Mouse (Mus musculus) lung, adult 2 months (tissue): ENCODE data around the gene Sema7a. TPM values are rescaled to one million over a fixed set of nuclear protein-coding genes. Genes with fewer than 3 reads are reported as not detected.

Experiments
- DNase-seq: peaks from one replicate; pipeline ENCODE4 v3.0.0; 2022
- H3K4me1 ChIP-seq: fragments of 200-500 bp; 2 replicates; pipeline ENCODE4 v1.6.1; 2011; ENCODE audit warnings: low read length; ENCODE audit not compliant: control insufficient read depth, insufficient read depth
- H3K4me3 ChIP-seq: fragments of 200-500 bp; replicated peaks from 2 replicates; pipeline ENCODE3; 2011; ENCODE audit warnings: low read depth, mild to moderate bottlenecking, control low read depth, low read length; ENCODE audit errors: extremely low read depth
- CTCF ChIP-seq: fragments of 200-500 bp; IDR thresholded peaks from 2 replicates; pipeline ENCODE4 v1.5.1; 2011; ENCODE audit warnings: mild to moderate bottlenecking, low read length, control low read depth; ENCODE audit not compliant: insufficient read depth
- POLR2A ChIP-seq: fragments of 200-500 bp; IDR thresholded peaks from 2 replicates; pipeline ENCODE4 v1.6.1; 2011; ENCODE audit warnings: low read depth, mild to moderate bottlenecking, control low read depth, low read length, borderline replicate concordance; ENCODE audit errors: extremely low read depth
- WGBS: fragments of 180-500 bp; shearing (Covaris S2); methylation state at CpG from one replicate; pipeline ENCODE4 v1.1.7; 2018; 5-methylcytosine and 5-hydroxymethylcytosine counted together
- polyA plus RNA-seq: library from polyadenylated mRNA; depleted of rRNA; stranded (reverse); fragments of >200 nt; gene quantifications from 2 replicates; pipeline ENCODE4 v1.2.3, GENCODE M21; 2012; rRNA removed

Sema7a gene
- polyA plus RNA-seq, 1 experiment: 69.3 TPM

- DNase-seq: no peak
- TF ChIP-seq CTCF (no peak), POLR2A (no peak)
- H3K4me3 ChIP-seq: no peak overlapping the region
- WGBS: 9% methylated on average over 2 of the region's 2 CpGs
- no peaks in the 10 kb centered on the region for H3K4me1 ChIP-seq
Measured at GRCm38 (mm10) chr9:58003272-58003671, 63.4 kb downstream of the Sema7a start.

DNA sequence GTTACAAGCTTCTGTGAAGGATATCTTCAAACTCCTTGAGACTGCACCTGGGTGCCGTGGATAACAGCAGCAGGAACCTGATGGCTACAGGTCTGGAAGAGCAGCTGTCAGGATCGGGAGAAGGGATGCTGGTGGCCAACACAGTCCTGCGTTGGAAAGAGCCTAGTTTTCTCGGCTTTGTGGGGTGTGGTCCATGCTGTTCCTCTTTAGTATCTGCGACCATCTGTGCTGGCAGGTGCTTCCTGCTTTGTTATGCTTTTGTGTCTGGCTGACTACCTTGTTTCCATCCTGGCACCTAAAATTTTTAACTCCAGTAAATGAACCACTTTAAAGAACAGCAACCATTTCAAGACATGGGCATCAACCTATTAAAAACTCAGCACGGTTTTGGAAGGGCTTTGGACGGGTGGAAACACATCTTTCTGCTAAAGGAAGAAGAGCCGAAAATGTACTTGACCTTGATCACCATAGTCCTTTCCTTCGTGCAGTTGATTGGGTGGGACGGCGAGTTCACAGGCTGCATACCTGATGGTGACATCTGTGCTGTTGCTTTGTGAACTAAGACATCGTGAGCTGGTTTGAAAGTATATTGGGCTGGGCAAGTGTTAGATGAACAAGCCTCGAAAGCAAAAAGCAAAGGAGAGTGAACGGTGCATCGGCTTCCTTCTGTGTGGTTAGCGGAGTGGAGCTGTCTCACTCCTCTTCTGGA lies 66.0 kb downstream of the Sema7a start, which contains the start of gene Cyp11a1:
Gene Cyp11a1, plus strand, starts transcription at position 659 of the 709 bp plus-strand sequence.
- TF ChIP-seq POLR2A (no peak), CTCF (no peak)
- WGBS: 71% methylated on average over 16 of the region's 16 CpGs
- Histone ChIP-seq H3K4me3 (no peak within 1 kb of the TSS), H3K4me1 (0 out of 2 replicates have a peak, but pooled peaks cover 2% of the 10 kb centered on the region)
- no peak for DNase-seq

GRCm38 (mm10) chr9:58008336-58009014 lies 68.6 kb downstream of the Sema7a start:
- Histone ChIP-seq H3K4me1 (0 out of 2 replicates have a peak, but pooled peaks cover 2% of the 10 kb centered on the region), H3K4me3 (no peak overlapping the region)
- 74% methylated on average over 12 of the region's 12 CpGs for WGBS
- DNase-seq: no peak
- no peak for TF ChIP-seq POLR2A
- no peak for TF ChIP-seq CTCF

DNA sequence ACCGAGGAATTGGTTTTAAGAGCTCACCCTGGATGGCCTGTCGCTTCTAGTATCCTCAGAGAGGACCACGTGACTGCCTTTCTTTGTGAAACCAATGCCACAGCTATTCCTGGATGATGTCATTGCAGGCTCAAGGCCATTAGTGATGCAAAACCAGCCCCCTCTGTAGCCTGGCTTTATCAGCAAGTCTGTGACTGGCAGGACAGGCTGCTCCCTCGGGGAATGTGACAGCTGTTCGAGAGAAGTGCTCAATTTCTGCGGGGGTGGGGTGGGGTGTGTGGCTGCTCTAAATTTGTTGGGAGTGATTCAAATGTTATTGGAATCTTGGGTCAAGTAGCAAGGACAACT lies 69.1 kb downstream of the Sema7a start:
- no peak overlapping the region for H3K4me3 ChIP-seq
- 0 out of 2 replicates have a peak, but pooled peaks cover 2% of the 10 kb centered on the region for H3K4me1 ChIP-seq
- 18% methylated on average over 6 of the region's 6 CpGs for WGBS
- no peak for DNase-seq
- no peak for TF ChIP-seq CTCF
- TF ChIP-seq POLR2A: no peak

- TF ChIP-seq POLR2A: no peak
- TF ChIP-seq CTCF: no peak
- DNase-seq: no peak
- Histone ChIP-seq H3K4me1 (0 out of 2 replicates have a peak, but pooled peaks cover 2% of the 10 kb centered on the region), H3K4me3 (no peak overlapping the region)
- WGBS: 72% methylated on average over 3 of the region's 3 CpGs
Measured at GRCm38 (mm10) chr9:58009588-58009987, 69.7 kb downstream of the Sema7a start.

DNA sequence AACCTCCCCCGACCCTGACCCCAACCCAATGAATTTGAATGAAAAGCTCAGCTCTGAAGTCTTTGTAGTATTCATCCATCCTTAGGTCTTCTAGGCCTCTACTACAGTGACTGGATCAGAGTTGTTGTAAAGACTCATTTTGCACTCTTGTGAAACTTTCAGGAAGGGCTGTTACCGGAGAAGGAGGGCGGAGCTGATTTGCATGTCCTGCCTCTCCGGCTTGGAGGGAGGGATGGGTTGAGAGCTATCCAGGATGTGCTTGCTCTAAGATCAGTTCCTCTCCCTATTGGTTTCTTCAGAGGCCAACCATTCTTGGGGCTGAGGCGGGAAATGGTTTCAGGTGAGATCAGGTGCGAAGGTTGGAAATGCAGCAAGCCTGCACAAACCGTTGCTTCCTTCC lies 71.1 kb downstream of the Sema7a start:
- H3K4me1 ChIP-seq: 0 out of 2 replicates have a peak, but pooled peaks cover 2% of the 10 kb centered on the region
- DNase-seq: no peak
- H3K4me3 ChIP-seq: no peak overlapping the region
- 37% methylated on average over 7 of the region's 7 CpGs for whole genome bisulfite sequencing
- TF ChIP-seq CTCF (no peak), POLR2A (no peak)

DNA sequence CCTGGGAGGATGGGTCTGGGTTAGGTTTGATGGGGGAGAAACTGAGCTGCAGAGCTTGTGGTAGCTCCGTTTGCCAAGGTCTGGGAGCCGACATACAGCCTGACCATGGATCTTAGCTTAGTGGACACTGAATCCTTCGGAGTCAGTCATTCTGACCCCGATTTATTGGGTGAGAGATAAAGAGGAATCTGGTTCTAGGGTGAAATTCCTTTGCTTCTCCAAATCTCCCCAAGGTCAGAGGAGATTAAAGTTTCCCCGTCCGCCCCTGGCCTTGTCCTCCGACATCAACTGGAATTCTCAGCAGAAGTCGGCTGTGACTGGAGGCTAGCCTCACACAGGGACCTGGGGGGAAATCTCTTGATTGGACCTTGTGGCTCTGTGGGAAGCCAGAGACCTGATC lies 71.6 kb downstream of the Sema7a start:
- TF ChIP-seq POLR2A (no peak), CTCF (no peak)
- DNase-seq: no peak
- no peak overlapping the region for H3K4me3 ChIP-seq
- WGBS: 80% methylated on average over 8 of the region's 8 CpGs
- H3K4me1 ChIP-seq: 0 out of 2 replicates have a peak, but pooled peaks cover 2% of the 10 kb centered on the region

Other genes starting within 250 kb of the Sema7a start
- 17.6 and 19.4 TPM in 2 replicates for gene Edc3, start 231.6 kb upstream of the Sema7a start, polyA plus RNA-seq
- gene Clk3, start 174.3 kb upstream of the Sema7a start, polyA plus RNA-seq: 95.5 and 159 TPM in 2 replicates
- gene Arid3b, start 103.3 kb upstream of the Sema7a start, polyA plus RNA-seq: 16.4 and 16.6 TPM in 2 replicates
- 131 and 138 TPM in 2 replicates for gene Ubl7, start 29.1 kb upstream of the Sema7a start, polyA plus RNA-seq
- gene Cyp11a1, start 66.3 kb downstream of the Sema7a start, polyA plus RNA-seq: 0.15 and 0.28 TPM in 2 replicates
- 0.65 and 0.68 TPM in 2 replicates for gene Stra6, start 123.7 kb downstream of the Sema7a start, polyA plus RNA-seq
- 7.8 and 8.5 TPM in 2 replicates for gene Ccdc33, start 178.7 kb downstream of the Sema7a start, polyA plus RNA-seq